Mouse (Mus musculus) heart, postnatal 0 days (tissue): ENCODE results near the gene Ppp1r13l.

Experiments
- CTCF ChIP-seq: IDR thresholded peaks from 2 replicates; pipeline ENCODE4 v1.5.1; 2016; ENCODE audit warnings: antibody characterized with exemption, control low read depth, low read depth
- EP300 ChIP-seq: IDR thresholded peaks from 2 replicates; pipeline ENCODE4 v1.6.1; 2016; ENCODE audit warnings: antibody characterized with exemption, low read depth

- no peak for TF ChIP-seq CTCF
- no peak for TF ChIP-seq EP300
Observed at GRCm38 (mm10) chr7:19311991-19312390, 47.6 kb upstream of the Ppp1r13l start.
